Mouse (Mus musculus) small intestine, adult 2 months (tissue): ENCODE measurements around the gene Coro1c.

Experiments used
- CTCF ChIP-seq: fragments of 200-500 bp; IDR thresholded peaks from 2 replicates; pipeline ENCODE4 v1.5.1; 2012; ENCODE audit warnings: low read depth, mild to moderate bottlenecking, control low read depth, inconsistent platforms, low read length, moderate library complexity, mixed read lengths; ENCODE audit not compliant: insufficient replicate concordance, insufficient read length; ENCODE audit errors: extremely low read depth
- POLR2A ChIP-seq: fragments of 200-500 bp; IDR thresholded peaks from 2 replicates; pipeline ENCODE4 v1.6.1; 2012; ENCODE audit warnings: low read depth, mild to moderate bottlenecking, control low read depth, inconsistent platforms, low read length, moderate library complexity

DNA sequence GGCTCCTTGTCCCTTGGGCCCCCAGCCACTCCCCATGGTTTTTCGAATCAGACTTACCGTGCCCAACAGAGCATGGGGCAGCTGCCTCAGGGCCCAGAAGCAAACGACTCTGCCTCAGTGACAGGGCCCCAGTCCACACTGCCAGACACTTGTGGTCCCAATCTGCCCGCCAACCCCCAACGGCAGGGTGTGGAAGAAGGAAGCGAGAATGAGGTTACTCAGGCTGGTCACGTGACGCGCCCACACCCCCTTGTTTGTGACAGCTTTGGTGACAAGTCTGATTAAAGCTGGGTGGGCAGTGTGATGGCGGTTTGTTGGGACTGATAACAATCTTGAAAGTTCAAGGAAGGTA lies 78.3 kb downstream of the Coro1c start:
- TF ChIP-seq CTCF (no peak), POLR2A (no peak)
